Mouse (Mus musculus): ENCODE data around the gene Ptger1.

GRCm38 (mm10) chr8:83684517-83684916, 18.0 kb downstream of the Ptger1 start:
- no peak for TF ChIP-seq CTCF (conservative IDR thresholded peaks at IDR 0.05; ENCODE audit: low read length)
- TF ChIP-seq NANOG (IDR thresholded peaks at IDR 0.05; ENCODE audit: borderline replicate concordance, low read length) = no peak
- no peak for TF ChIP-seq POU5F1 (IDR thresholded peaks at IDR 0.05; ENCODE audit: borderline replicate concordance, low read length)
